Mouse (Mus musculus) intestine, embryonic 14.5 days (tissue): ENCODE data around the gene Ank. TPM values are rescaled to one million over a fixed set of nuclear protein-coding genes. Genes with fewer than 3 reads are reported as not detected.

Experiments
- ATAC-seq: fragments of 200-750 bp; cut with Nextera tagmentation; replicated peaks from 2 replicates; pipeline ENCODE4 v1.8.0; 2017; ENCODE audit warnings: low read depth, moderate number of reproducible peaks, moderate TSS enrichment, moderate library complexity; ENCODE audit not compliant: low FRiP score, low TSS enrichment
- DNase-seq: peaks from one replicate; pipeline ENCODE4 v3.0.0-alpha.2; 2018; ENCODE audit warnings: low spot score
- H3K27ac ChIP-seq: fragments of 300-500 bp; sonication (generic); 2 replicates; pipeline ENCODE4 v1.5.1; 2014; ENCODE audit warnings: low read depth, mild to moderate bottlenecking, control low read depth
- H3K27me3 ChIP-seq: fragments of 300-500 bp; sonication (generic); replicated peaks from 2 replicates; pipeline ENCODE4 v1.6.1; 2014; ENCODE audit warnings: low read length, control low read depth; ENCODE audit not compliant: control insufficient read depth, insufficient read depth
- H3K36me3 ChIP-seq: fragments of 300-500 bp; sonication (generic); 2 replicates; pipeline ENCODE4 v1.6.1; 2014; ENCODE audit warnings: low read length, control low read depth; ENCODE audit not compliant: control insufficient read depth, insufficient read depth
- H3K4me1 ChIP-seq: fragments of 300-500 bp; sonication (generic); replicated peaks from 2 replicates; pipeline ENCODE4 v1.6.1; 2014; ENCODE audit warnings: low read length, control low read depth, mixed read lengths; ENCODE audit not compliant: control insufficient read depth, insufficient read depth
- H3K4me2 ChIP-seq: fragments of 300-500 bp; sonication (generic); 2 replicates; pipeline ENCODE4 v1.6.1; 2014; ENCODE audit warnings: low read length
- H3K4me3 ChIP-seq: fragments of 300-500 bp; sonication (generic); 2 replicates; pipeline ENCODE4 v1.5.1; 2014; ENCODE audit warnings: low read depth, low read length, control low read depth, mixed read lengths
- H3K9ac ChIP-seq: fragments of 300-500 bp; sonication (generic); 2 replicates; pipeline ENCODE4 v1.6.1; 2014; ENCODE audit warnings: mild to moderate bottlenecking, low read length
- H3K9me3 ChIP-seq: fragments of 300-500 bp; sonication (generic); 2 replicates; pipeline ENCODE4 v1.6.1; 2016; ENCODE audit warnings: low read length, control low read depth; ENCODE audit not compliant: control insufficient read depth
- WGBS: fragments of 180-500 bp; shearing (Covaris S2); extraction: QIAGEN DNeasy Blood & Tissue Kit; methylation state at CpG from one replicate; pipeline ENCODE4 v1.1.7; 2014; 5-methylcytosine and 5-hydroxymethylcytosine counted together
- polyA plus RNA-seq: library from polyadenylated mRNA; unstranded; fragments of >200 nt; fragmentation: Nextera tagmentation; extraction: Ambion mirVana; gene quantifications from 2 replicates; pipeline ENCODE4 v1.2.1, GENCODE M21; 2014

The Ank gene
- polyA plus RNA-seq, 1 experiment from 2014 or later: 16.5 TPM

DNA sequence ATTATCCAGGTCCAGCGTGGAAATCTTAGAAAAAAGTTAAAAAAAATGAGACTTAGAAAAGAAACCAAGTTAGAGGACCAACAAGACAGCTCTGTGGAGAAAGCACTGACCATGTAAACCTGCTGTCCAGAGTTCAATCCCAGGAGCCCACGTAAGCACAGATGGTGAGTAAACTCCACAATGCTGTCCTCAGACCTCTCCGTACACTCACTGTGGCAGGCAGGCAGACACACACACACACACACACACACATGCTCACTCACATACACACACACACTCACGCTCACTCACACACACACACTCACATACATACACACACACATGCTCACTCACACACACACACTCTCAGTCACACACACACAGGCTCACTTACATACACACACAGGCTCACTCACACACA lies 146.8 kb downstream of the Ank start:
- 95% methylated on average over 4 of the region's 4 CpGs for WGBS
- H3K4me3 ChIP-seq: no peak overlapping the region
- ATAC-seq (0 out of 2 replicates have a peak, but pooled peaks have one; percentile 32), DNase-seq (no peak)
- H3K9ac ChIP-seq: no peak overlapping the region
- no peak overlapping the region for H3K27ac ChIP-seq
- peaks cover 45% of the 10 kb centered on the region for H3K36me3 ChIP-seq
- no peaks in the 10 kb centered on the region for H3K27me3 ChIP-seq
- peaks cover 8% of the 10 kb centered on the region for H3K4me1 ChIP-seq
- H3K9me3 ChIP-seq: no peaks in the 10 kb centered on the region
- H3K4me2 ChIP-seq: no peak overlapping the region

DNA sequence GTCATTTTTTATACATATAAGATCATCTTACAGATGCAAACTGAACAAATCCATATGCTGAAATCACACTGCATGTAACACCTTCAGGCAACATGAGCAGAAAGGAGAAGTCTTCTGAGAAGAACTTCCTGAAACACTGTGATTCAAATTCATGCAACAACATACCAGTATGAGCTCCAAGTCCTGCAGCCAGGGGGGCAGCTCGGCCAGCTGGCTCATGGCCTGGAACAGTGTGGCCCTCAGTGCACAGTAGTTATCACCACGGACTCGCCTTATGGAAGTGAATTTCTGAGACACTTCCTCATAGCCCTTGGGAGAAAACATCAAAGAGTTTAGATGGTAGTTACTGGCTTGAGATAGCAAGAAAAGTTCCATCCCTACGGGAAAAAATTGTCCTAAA lies 149.7 kb downstream of the Ank start:
- no peak overlapping the region for H3K4me2 ChIP-seq
- H3K9me3 ChIP-seq: no peaks in the 10 kb centered on the region
- no peak overlapping the region for H3K4me3 ChIP-seq
- DNase-seq (no peak), ATAC-seq (no peak)
- 82% methylated on average over 4 of the region's 4 CpGs for WGBS
- H3K4me1 ChIP-seq: no peaks in the 10 kb centered on the region
- no peak overlapping the region for H3K9ac ChIP-seq
- no peaks in the 10 kb centered on the region for H3K27me3 ChIP-seq
- H3K36me3 ChIP-seq: peaks cover 44% of the 10 kb centered on the region
- H3K27ac ChIP-seq: no peak overlapping the region

DNA sequence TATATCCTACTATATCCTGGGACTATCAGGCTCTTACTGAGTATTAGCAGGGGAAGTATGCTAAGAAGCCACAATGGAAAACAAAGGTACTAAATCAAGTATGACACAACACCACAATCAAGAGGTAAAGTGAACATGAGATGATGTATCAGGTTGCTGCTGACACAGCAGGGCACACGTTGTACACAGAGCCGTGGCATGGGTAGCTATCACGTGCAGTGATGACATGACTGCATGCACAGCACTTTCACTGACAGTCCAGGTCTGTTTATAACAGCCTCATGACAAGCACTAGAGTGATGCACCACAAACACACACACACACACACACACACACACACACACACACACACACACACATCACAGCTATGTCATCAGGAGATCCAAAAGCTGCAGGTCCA lies 150.8 kb downstream of the Ank start:
- no peaks in the 10 kb centered on the region for H3K27me3 ChIP-seq
- H3K36me3 ChIP-seq: peaks cover 43% of the 10 kb centered on the region
- no peak overlapping the region for H3K4me3 ChIP-seq
- H3K4me1 ChIP-seq: no peaks in the 10 kb centered on the region
- ATAC-seq: no peak
- WGBS: 84% methylated on average over 3 of the region's 3 CpGs
- DNase-seq: no peak
- no peaks in the 10 kb centered on the region for H3K9me3 ChIP-seq
- no peak overlapping the region for H3K4me2 ChIP-seq
- H3K9ac ChIP-seq: no peak overlapping the region
- no peak overlapping the region for H3K27ac ChIP-seq

DNA sequence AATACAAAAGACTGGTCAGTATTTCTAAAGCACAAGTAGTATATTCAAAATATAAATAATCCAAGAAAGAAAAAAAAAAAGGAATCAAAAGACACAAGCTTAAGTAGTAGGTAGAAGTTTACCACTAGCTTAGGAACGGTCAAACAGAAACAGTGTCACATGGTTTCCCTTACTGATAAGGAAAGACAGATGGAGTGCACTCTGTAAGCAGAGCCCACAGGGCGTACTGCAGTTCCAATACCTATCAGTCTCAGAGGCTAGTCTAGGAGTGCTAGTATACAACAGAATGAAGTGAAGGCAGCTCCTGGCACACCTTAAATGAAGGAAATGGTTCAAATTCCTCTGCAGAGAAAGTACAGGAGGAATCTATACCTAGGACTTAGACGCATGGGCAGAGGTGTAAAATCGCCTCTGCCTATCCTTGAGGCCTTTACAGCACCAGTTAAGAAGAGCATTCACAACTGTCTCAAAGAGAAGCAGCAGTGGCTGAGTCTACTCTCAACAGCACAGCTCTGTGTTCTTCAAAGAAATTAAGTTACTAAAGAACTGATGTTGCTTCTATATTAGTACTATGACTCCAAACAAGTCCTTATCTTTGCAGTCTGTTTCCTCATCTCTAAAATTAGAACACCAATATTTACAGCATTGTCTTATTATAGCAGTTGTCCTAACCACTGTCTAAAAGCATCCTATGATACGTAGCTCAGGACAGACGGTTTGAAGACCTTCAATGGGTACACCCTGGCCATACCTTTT lies 152.5 kb downstream of the Ank start:
- H3K4me1 ChIP-seq: no peaks in the 10 kb centered on the region
- no peak overlapping the region for H3K4me2 ChIP-seq
- peaks cover 50% of the 10 kb centered on the region for H3K36me3 ChIP-seq
- H3K9me3 ChIP-seq: no peaks in the 10 kb centered on the region
- H3K9ac ChIP-seq: no peak overlapping the region
- WGBS: 71% methylated on average over 6 of the region's 6 CpGs
- H3K27me3 ChIP-seq: no peaks in the 10 kb centered on the region
- ATAC-seq (no peak), DNase-seq (no peak)
- no peak overlapping the region for H3K27ac ChIP-seq
- no peak overlapping the region for H3K4me3 ChIP-seq

DNA sequence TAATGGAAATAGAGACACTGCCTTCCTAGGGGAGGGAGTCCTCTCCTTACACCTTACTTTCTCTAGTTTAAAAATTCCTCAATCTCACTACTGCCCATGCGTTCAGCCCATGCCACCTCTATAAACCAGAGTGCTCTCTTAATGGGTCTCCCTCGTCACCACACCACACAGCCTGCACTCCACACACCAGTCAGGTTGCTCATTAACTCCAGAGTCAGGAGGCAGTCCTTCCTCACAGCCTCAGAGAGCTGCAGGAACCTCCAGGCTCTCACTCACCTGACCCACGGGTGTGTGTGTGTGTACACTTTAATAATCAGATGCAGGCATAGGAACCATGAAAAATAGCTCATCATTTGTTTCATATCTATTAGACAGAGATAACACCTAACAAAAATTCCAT lies 153.2 kb downstream of the Ank start:
- H3K36me3 ChIP-seq: peaks cover 48% of the 10 kb centered on the region
- no peak overlapping the region for H3K4me3 ChIP-seq
- ATAC-seq (peak; percentile 72; the same call in 1 of the 2 replicates), DNase-seq (no peak)
- no peaks in the 10 kb centered on the region for H3K9me3 ChIP-seq
- 69% methylated on average over 3 of the region's 3 CpGs for WGBS
- no peak overlapping the region for H3K9ac ChIP-seq
- no peak overlapping the region for H3K4me2 ChIP-seq
- H3K27ac ChIP-seq: no peak overlapping the region
- no peaks in the 10 kb centered on the region for H3K27me3 ChIP-seq
- no peaks in the 10 kb centered on the region for H3K4me1 ChIP-seq

DNA sequence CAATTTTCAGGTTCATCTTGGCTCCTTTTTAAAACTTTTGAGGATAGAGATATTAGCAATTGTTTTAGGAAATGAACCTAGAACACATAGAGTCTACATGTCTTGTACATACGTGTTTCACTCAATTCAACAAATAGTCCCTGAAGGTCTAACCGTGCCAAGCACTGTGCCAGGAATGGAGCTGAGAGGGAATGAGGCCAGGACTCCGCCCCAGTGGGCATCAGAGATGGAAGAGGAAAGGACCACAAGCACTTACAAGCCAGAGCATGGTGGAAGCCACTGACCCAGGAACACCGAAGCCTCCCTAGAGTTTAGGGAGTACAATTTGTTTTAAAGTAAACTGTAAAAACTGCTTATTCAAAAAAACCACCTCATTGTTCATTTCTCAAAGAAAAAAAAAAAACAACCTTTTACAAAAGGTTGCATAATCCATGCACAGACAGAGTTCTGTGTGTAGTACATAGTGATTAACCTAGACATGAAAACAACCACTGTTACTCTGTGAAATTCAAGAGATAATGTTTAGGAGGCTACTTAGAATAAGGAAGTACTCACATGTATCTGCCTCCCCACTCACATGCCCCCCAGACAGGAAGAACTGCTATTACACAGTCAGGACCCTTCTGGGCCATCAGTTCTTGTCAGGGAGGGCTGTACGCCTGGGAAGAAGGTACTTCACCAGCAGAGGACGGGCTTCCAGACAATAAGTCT lies 154.2 kb downstream of the Ank start:
- Histone ChIP-seq H3K4me2 (no peak overlapping the region), H3K27me3 (no peaks in the 10 kb centered on the region), H3K9me3 (no peaks in the 10 kb centered on the region), H3K9ac (no peak overlapping the region), H3K27ac (no peak overlapping the region), H3K4me1 (no peaks in the 10 kb centered on the region), H3K36me3 (peaks cover 40% of the 10 kb centered on the region), H3K4me3 (no peak overlapping the region)
- DNase-seq: no peak
- WGBS: 79% methylated on average over 6 of the region's 6 CpGs
- no peak for ATAC-seq

DNA sequence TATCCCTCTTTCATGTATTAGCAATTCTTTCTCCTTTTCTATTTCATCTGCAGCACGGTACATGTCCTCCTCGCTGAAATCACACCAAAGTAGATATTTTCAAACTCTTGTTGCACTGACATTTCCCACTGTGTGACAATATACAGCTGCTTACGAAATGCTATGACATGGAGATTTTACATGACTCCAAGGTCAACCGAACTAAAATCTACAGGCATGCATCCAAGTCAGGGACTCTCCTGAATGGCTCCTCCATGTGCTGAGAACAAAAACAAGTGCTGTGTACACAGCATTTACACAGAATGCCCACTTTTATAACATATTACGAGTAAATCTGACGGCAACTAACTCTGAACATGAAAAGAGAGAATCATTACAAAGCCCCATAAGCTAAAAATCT lies 156.8 kb downstream of the Ank start:
- WGBS: 87% methylated on average over 6 of the region's 6 CpGs
- Histone ChIP-seq H3K27me3 (no peaks in the 10 kb centered on the region), H3K36me3 (peaks cover 33% of the 10 kb centered on the region), H3K9me3 (no peaks in the 10 kb centered on the region), H3K4me1 (no peaks in the 10 kb centered on the region), H3K27ac (no peak overlapping the region), H3K9ac (no peak overlapping the region), H3K4me2 (no peak overlapping the region), H3K4me3 (no peak overlapping the region)
- DNase-seq: no peak
- no peak for ATAC-seq

DNA sequence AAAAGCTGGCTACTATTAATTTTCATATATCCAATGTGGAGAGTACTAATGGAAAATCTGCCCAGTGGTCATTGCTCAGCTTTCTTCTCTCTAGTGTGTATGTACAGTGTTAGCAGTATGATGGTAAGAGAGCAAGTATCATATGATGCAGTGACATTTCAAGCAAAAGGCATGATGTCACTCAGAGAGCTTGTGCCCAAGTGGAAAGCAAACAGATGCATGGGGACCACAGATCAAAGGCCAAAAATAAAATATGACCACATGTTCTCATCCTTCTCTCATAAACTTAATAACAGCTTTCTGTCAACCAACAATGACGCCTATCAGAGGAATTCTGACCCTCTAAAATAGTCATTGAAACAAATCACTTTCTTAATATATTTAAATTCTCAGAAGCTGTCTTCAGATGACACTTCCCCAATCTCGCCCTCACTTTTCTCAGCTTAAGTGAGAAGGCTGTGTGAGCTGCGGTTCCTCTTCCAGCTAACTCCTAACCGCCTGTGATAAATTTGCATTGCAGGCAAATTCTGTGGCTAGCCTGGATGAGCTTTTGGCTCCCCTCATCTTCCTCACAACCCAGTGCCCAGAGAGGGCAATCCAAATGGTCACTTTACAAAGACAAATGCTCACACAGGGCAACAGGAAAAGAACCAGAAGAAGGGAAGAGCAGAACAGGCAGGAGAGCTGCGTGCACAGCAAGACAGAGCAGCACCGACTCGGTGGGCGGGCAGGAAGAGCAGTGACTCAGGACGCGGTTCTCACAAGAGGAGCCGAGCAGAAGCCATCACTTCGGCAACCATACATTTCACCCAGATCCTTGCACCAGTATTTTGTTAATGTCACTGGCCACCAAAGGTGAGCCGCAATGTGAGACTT lies 158.8 kb downstream of the Ank start:
- Histone ChIP-seq H3K9me3 (no peaks in the 10 kb centered on the region), H3K4me2 (no peak overlapping the region), H3K4me1 (peaks cover 14% of the 10 kb centered on the region), H3K4me3 (no peak overlapping the region), H3K27me3 (no peaks in the 10 kb centered on the region), H3K9ac (no peak overlapping the region), H3K27ac (no peak overlapping the region), H3K36me3 (peaks cover 21% of the 10 kb centered on the region)
- DNase-seq (no peak), ATAC-seq (no peak)
- WGBS: 88% methylated on average over 13 of the region's 13 CpGs
